ENCODE assay signal across 17 mouse cellular contexts in the genomic region with DNA sequence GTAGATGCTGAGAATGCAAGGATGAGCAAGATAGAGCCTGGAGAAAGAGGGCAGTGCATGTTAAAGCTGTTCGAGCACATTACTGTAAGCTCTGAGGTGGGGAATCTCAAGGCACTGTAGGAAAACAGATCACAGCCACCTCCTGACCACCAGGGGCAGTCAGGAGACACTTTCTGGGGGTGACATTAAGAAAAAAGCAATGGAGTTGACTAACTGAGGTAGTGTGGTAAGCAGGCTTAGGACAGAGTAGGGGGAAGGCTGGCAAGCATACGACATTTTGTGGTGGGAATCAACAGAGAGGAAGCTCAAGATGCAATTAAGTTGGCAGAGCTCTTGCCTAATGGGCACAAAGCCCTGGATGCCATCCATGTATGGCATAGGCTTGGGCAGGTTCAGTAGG.
DNase-seq lines count a peak whose midpoint lies in the region; ATAC-seq and TF ChIP-seq lines count a peak whose summit lies in the region.
"Had no signal": no experiment of that assay in that cellular context is flagged by ENCODE, and none has a peak within 500 bp of the region (broad histone marks: within the 10 kb centered on the region; RNA-seq: fewer than 3 reads in every experiment).

No protein-coding gene starts in this region.

- H3K4me2 ChIP-seq in hindbrain, postnatal 0 days (ENCODE audit: low read depth, low read length) = no peak overlapping the region
- H3K4me2 ChIP-seq in hindbrain, embryonic 14.5 days (replicated peaks) = no peak overlapping the region
- H3K4me2 ChIP-seq in midbrain, postnatal 0 days (ENCODE audit: low read depth, low read length, poor library complexity, severe bottlenecking) = no peak overlapping the region
- H3K4me2 ChIP-seq in midbrain, embryonic 15.5 days = no peak overlapping the region
- H3K4me2 ChIP-seq: forebrain, embryonic 12.5 days; limb, embryonic 12.5 days; lung, embryonic 15.5 days; stomach, embryonic 15.5 days had no signal

- 76% methylated on average over 2 of the region's 2 CpGs for WGBS in hindbrain, postnatal 0 days
- whole genome bisulfite sequencing in hindbrain, embryonic 14.5 days = 96% methylated on average over 2 of the region's 2 CpGs
- 84% methylated on average over 2 of the region's 2 CpGs for WGBS in midbrain, postnatal 0 days
- 92% methylated on average over 2 of the region's 2 CpGs for WGBS in midbrain, embryonic 15.5 days

- ATAC-seq in hindbrain, postnatal 0 days = no peak
- ATAC-seq in hindbrain, embryonic 14.5 days (ENCODE audit: low FRiP score) = no peak
- no peak for ATAC-seq in midbrain, postnatal 0 days (ENCODE audit: low FRiP score)
- no peak for ATAC-seq in midbrain, embryonic 15.5 days (replicated peaks)
- ATAC-seq: CD4-positive, CD25-positive, alpha-beta regulatory T cell, adult 4 months had no signal

- H3K36me3 ChIP-seq in hindbrain, postnatal 0 days (ENCODE audit: insufficient read depth, low read length) = no peaks in the 10 kb centered on the region
- H3K36me3 ChIP-seq in hindbrain, embryonic 14.5 days (replicated peaks; ENCODE audit: control insufficient read depth, insufficient read depth) = no peaks in the 10 kb centered on the region
- H3K36me3 ChIP-seq in midbrain, postnatal 0 days (ENCODE audit: insufficient read depth, low read length) = no peaks in the 10 kb centered on the region
- H3K36me3 ChIP-seq in midbrain, embryonic 15.5 days (replicated peaks) = no peaks in the 10 kb centered on the region
- H3K36me3 ChIP-seq: forebrain, embryonic 12.5 days; limb, embryonic 12.5 days; lung, embryonic 15.5 days; stomach, embryonic 15.5 days had no signal

- DNase-seq in hindbrain, postnatal 0 days (ENCODE audit: low spot score) = no peak
- no peak for DNase-seq in hindbrain, embryonic 14.5 days (ENCODE audit: low spot score)
- DNase-seq in midbrain, postnatal 0 days (ENCODE audit: low spot score) = no peak
- DNase-seq in R1 (ENCODE audit: low read depth, low spot score) = peak; percentile 58
- no peak for DNase-seq in right cerebral cortex, postnatal 14 days
- no peak for DNase-seq in neural tube, embryonic 10.5 days (ENCODE audit: extremely low spot score, low spot score)
- DNase-seq: adrenal gland, postnatal 10 days; heart, postnatal 36 days; kidney, postnatal 25 days; thymus, postnatal 25 days had no signal

- H3K27ac ChIP-seq in hindbrain, postnatal 0 days = no peak overlapping the region
- no peak overlapping the region for H3K27ac ChIP-seq in hindbrain, embryonic 14.5 days
- no peak overlapping the region for H3K27ac ChIP-seq in midbrain, postnatal 0 days (ENCODE audit: low read depth, low read length)
- H3K27ac ChIP-seq in midbrain, embryonic 15.5 days = no peak overlapping the region
- H3K27ac ChIP-seq: forebrain, embryonic 12.5 days; limb, embryonic 12.5 days; lung, embryonic 15.5 days; stomach, embryonic 15.5 days had no signal

- H3K27me3 ChIP-seq in hindbrain, postnatal 0 days (ENCODE audit: insufficient read depth, low read length) = no peaks in the 10 kb centered on the region
- H3K27me3 ChIP-seq in hindbrain, embryonic 14.5 days (ENCODE audit: control insufficient read depth, insufficient read depth, low read length) = no peaks in the 10 kb centered on the region
- H3K27me3 ChIP-seq in midbrain, postnatal 0 days (ENCODE audit: insufficient read depth, low read length) = no peaks in the 10 kb centered on the region
- no peaks in the 10 kb centered on the region for H3K27me3 ChIP-seq in midbrain, embryonic 15.5 days (replicated peaks)
- H3K27me3 ChIP-seq: forebrain, embryonic 12.5 days; limb, embryonic 12.5 days; lung, embryonic 15.5 days; stomach, embryonic 15.5 days had no signal

- H3K4me3 ChIP-seq in hindbrain, postnatal 0 days (ENCODE audit: low read length) = no peak overlapping the region
- H3K4me3 ChIP-seq in hindbrain, embryonic 14.5 days (replicated peaks; ENCODE audit: low read length) = no peak overlapping the region
- H3K4me3 ChIP-seq in midbrain, postnatal 0 days (ENCODE audit: low read depth, low read length) = no peak overlapping the region
- H3K4me3 ChIP-seq in midbrain, embryonic 15.5 days = no peak overlapping the region
- H3K4me3 ChIP-seq: forebrain, embryonic 12.5 days; limb, embryonic 12.5 days; lung, embryonic 15.5 days; myocyte; stomach, embryonic 15.5 days had no signal

- no peaks in the 10 kb centered on the region for H3K4me1 ChIP-seq in hindbrain, postnatal 0 days (ENCODE audit: insufficient read depth, low read length)
- no peaks in the 10 kb centered on the region for H3K4me1 ChIP-seq in hindbrain, embryonic 14.5 days (replicated peaks; ENCODE audit: control insufficient read depth, insufficient read depth, low read length)
- H3K4me1 ChIP-seq in midbrain, postnatal 0 days (ENCODE audit: insufficient read depth, low read length) = no peaks in the 10 kb centered on the region
- no peaks in the 10 kb centered on the region for H3K4me1 ChIP-seq in midbrain, embryonic 15.5 days
- H3K4me1 ChIP-seq: forebrain, embryonic 12.5 days; limb, embryonic 12.5 days; lung, embryonic 15.5 days; stomach, embryonic 15.5 days had no signal

- H3K9ac ChIP-seq in hindbrain, postnatal 0 days (replicated peaks; ENCODE audit: low read length) = no peak overlapping the region
- no peak overlapping the region for H3K9ac ChIP-seq in hindbrain, embryonic 14.5 days
- H3K9ac ChIP-seq in midbrain, postnatal 0 days (replicated peaks; ENCODE audit: low read length, poor library complexity, severe bottlenecking) = no peak overlapping the region
- no peak overlapping the region for H3K9ac ChIP-seq in midbrain, embryonic 15.5 days
- H3K9ac ChIP-seq: forebrain, embryonic 12.5 days; limb, embryonic 12.5 days; lung, embryonic 15.5 days; stomach, embryonic 15.5 days had no signal

- peak; percentile 39; the same call in 1 of the 2 replicates for TF ChIP-seq CTCF in hindbrain, postnatal 0 days (IDR thresholded peaks at IDR 0.05; ENCODE audit: low read depth)
- TF ChIP-seq CTCF in midbrain, postnatal 0 days (IDR thresholded peaks at IDR 0.05) = peak; percentile 31

- no peaks in the 10 kb centered on the region for H3K9me3 ChIP-seq in hindbrain, postnatal 0 days (ENCODE audit: low read length)
- no peaks in the 10 kb centered on the region for H3K9me3 ChIP-seq in hindbrain, embryonic 14.5 days (ENCODE audit: control insufficient read depth, low read length)
- H3K9me3 ChIP-seq in midbrain, postnatal 0 days (ENCODE audit: low read length) = no peaks in the 10 kb centered on the region
- H3K9me3 ChIP-seq in midbrain, embryonic 15.5 days = no peaks in the 10 kb centered on the region
- H3K9me3 ChIP-seq: forebrain, embryonic 12.5 days; limb, embryonic 12.5 days; lung, embryonic 15.5 days; stomach, embryonic 15.5 days had no signal
